Mouse (Mus musculus) small intestine, adult 2 months (tissue): ENCODE results near the gene Tnnt3. TPM values are rescaled to one million over a fixed set of nuclear protein-coding genes. Genes with fewer than 3 reads are reported as not detected.

Experiments used
- H3K27ac ChIP-seq: fragments of 200-500 bp; 2 replicates; pipeline ENCODE4 v1.5.1; 2012; ENCODE audit warnings: low read depth, low read length, control low read depth, inconsistent platforms; ENCODE audit not compliant: insufficient read depth
- H3K27me3 ChIP-seq: fragments of 200-500 bp; 2 replicates; pipeline ENCODE4 v1.6.1; 2012; ENCODE audit warnings: mild to moderate bottlenecking, moderate library complexity, low read length, inconsistent platforms; ENCODE audit not compliant: control insufficient read depth, insufficient read depth
- H3K36me3 ChIP-seq: fragments of 200-500 bp; 2 replicates; pipeline ENCODE4 v1.6.1; 2012; ENCODE audit warnings: mild to moderate bottlenecking, low read length, control low read depth, inconsistent platforms; ENCODE audit not compliant: control insufficient read depth, insufficient read depth
- H3K4me1 ChIP-seq: fragments of 200-500 bp; 2 replicates; pipeline ENCODE4 v1.6.1; 2012; ENCODE audit warnings: low read length, inconsistent platforms, mixed read lengths; ENCODE audit not compliant: control insufficient read depth, insufficient read depth, insufficient read length
- H3K4me3 ChIP-seq: fragments of 200-500 bp; 2 replicates; pipeline ENCODE4 v1.5.1; 2012; ENCODE audit warnings: low read depth, mild to moderate bottlenecking, control low read depth, inconsistent platforms, low read length, moderate library complexity
- CTCF ChIP-seq: fragments of 200-500 bp; IDR thresholded peaks from 2 replicates; pipeline ENCODE4 v1.5.1; 2012; ENCODE audit warnings: low read depth, mild to moderate bottlenecking, control low read depth, inconsistent platforms, low read length, moderate library complexity, mixed read lengths; ENCODE audit not compliant: insufficient replicate concordance, insufficient read length; ENCODE audit errors: extremely low read depth
- POLR2A ChIP-seq: fragments of 200-500 bp; IDR thresholded peaks from 2 replicates; pipeline ENCODE4 v1.6.1; 2012; ENCODE audit warnings: low read depth, mild to moderate bottlenecking, control low read depth, inconsistent platforms, low read length, moderate library complexity
- WGBS: fragments of 180-500 bp; shearing (Covaris S2); methylation state at CpG from one replicate; pipeline ENCODE4 v1.1.7; 2018; 5-methylcytosine and 5-hydroxymethylcytosine counted together
- polyA plus RNA-seq: library from polyadenylated mRNA; depleted of rRNA; stranded (reverse); fragments of >200 nt; gene quantifications from 2 replicates; pipeline ENCODE4 v1.2.3, GENCODE M21; 2012

Tnnt3 gene
- polyA plus RNA-seq, 1 experiment: not detected

DNA sequence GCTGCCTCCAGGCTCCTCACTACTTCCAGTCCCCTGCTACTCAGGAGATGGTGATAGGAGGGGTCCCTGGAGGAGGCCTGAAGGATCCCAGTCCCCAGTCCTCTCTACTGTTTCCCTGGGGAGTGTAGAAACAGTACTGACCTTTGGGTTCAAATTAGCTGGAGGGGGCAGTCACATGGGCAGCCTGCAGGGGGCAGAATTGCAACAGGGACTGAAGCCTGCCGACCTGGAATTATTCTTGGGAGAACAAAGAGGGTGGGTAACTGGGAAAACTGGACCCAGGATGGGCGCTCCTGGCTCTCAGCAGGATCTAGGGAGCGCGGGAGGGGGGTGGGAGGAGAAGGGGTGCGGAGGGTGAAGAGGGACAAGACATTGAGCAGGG lies 17.5 kb upstream of the Tnnt3 start:
- Histone ChIP-seq H3K27me3 (no peaks in the 10 kb centered on the region), H3K27ac (peak overlapping the region; percentile 39; the same call in 1 of the 2 replicates), H3K36me3 (no peaks in the 10 kb centered on the region; the same call in 1 of the 2 replicates), H3K4me3 (no peak overlapping the region), H3K4me1 (peaks cover 4% of the 10 kb centered on the region; the same call in 1 of the 2 replicates)
- peak; percentile 59; the same call in 1 of the 2 replicates for TF ChIP-seq CTCF
- no peak for TF ChIP-seq POLR2A
- 16% methylated on average over 5 of the region's 5 CpGs for WGBS

- peak overlapping the region; percentile 62 for H3K27ac ChIP-seq
- H3K4me1 ChIP-seq: peaks cover 4% of the 10 kb centered on the region; the same call in 1 of the 2 replicates
- WGBS: 11% methylated on average over 21 of the region's 22 CpGs
- no peaks in the 10 kb centered on the region; the same call in 1 of the 2 replicates for H3K36me3 ChIP-seq
- no peaks in the 10 kb centered on the region for H3K27me3 ChIP-seq
- peak overlapping the region; percentile 4; the same call in 1 of the 2 replicates for H3K4me3 ChIP-seq
- TF ChIP-seq POLR2A: no peak
- no peak for TF ChIP-seq CTCF
Observed at GRCm38 (mm10) chr7:142481568-142482255, 16.9 kb upstream of the Tnnt3 start.

GRCm38 (mm10) chr7:142482256-142482609 lies 16.4 kb upstream of the Tnnt3 start:
- Histone ChIP-seq H3K36me3 (no peaks in the 10 kb centered on the region; the same call in 1 of the 2 replicates), H3K27me3 (no peaks in the 10 kb centered on the region), H3K4me1 (peaks cover 4% of the 10 kb centered on the region; the same call in 1 of the 2 replicates), H3K27ac (peak overlapping the region; percentile 62), H3K4me3 (no peak overlapping the region)
- TF ChIP-seq CTCF: no peak
- TF ChIP-seq POLR2A: no peak
- WGBS: 43% methylated on average over 6 of the region's 6 CpGs

DNA sequence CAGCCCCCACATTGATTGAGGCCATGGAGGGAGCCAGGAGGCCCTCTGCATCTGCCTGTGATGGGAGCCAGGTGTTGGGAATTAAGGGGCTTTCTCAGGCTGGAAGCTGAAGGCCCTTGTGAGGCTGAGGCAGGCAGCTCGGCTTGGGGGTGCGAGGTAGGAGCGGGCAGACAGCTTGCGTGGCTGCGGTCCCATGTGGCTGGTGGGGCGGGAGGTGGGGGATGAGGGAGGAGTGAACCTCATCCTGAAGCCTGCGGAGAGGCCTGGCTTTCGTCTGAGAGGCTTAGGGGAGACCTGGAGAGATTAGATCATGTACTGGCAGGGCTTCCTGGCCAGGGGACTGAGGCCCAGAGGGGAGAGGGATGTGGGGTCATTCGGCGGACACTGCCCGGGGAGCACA lies 15.5 kb upstream of the Tnnt3 start:
- Histone ChIP-seq H3K4me1 (peaks cover 4% of the 10 kb centered on the region; the same call in 1 of the 2 replicates), H3K4me3 (no peak overlapping the region), H3K27me3 (0 out of 2 replicates have a peak, but pooled peaks cover 3% of the 10 kb centered on the region), H3K36me3 (no peaks in the 10 kb centered on the region; the same call in 1 of the 2 replicates), H3K27ac (0 out of 2 replicates have a peak overlapping the region, but pooled peaks have one; percentile 24)
- TF ChIP-seq CTCF (no peak), POLR2A (no peak)
- WGBS: 76% methylated on average over 11 of the region's 11 CpGs

DNA sequence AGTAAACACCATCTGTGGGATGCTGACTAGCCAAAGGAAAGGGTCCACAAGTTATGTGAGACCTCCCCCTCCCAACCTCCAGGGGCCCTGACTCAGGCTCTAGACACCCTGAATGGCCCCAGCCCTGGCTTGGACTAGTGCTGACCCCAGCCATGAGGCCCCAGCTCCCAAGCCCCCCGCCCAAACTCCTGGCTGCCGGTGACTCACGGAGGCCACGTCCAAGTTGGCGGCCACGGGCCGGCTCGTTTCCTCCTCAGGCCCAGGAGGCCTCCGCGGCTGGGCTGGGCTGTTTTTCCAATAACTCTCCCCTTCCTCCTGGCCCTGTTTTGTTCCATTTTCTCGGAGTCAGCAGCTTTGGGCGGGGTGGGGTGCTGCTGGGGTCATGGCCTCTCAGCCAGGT lies 13.9 kb upstream of the Tnnt3 start:
- Histone ChIP-seq H3K27ac (no peak overlapping the region), H3K27me3 (0 out of 2 replicates have a peak, but pooled peaks cover 3% of the 10 kb centered on the region), H3K4me1 (peaks cover 4% of the 10 kb centered on the region; the same call in 1 of the 2 replicates), H3K4me3 (no peak overlapping the region), H3K36me3 (peaks cover 5% of the 10 kb centered on the region; the same call in 1 of the 2 replicates)
- TF ChIP-seq CTCF (no peak), POLR2A (no peak)
- WGBS: 38% methylated on average over 12 of the region's 12 CpGs

DNA sequence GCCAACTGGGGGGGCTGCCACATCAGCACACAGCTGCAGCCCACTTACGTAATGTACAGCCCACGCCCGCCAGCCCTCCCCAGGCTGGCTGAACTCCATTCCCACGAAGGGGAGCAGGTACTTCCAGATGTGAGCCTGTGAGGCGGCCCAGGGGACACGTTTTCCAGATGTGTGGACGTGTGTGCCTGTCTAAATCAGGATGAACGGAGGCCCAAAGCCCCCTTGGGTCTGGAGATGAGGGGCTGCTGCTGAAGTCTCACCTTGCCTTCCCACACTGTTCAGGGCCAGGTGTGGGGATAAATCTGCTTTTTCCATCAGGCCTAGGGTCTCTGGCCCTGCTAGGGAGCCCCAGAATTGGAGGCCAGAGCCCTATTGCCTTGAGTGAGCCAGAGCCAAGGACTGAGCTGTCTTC lies 11.9 kb upstream of the Tnnt3 start:
- no peak overlapping the region for H3K27ac ChIP-seq
- WGBS: 74% methylated on average over 8 of the region's 8 CpGs
- peaks cover 7% of the 10 kb centered on the region for H3K36me3 ChIP-seq
- H3K27me3 ChIP-seq: 0 out of 2 replicates have a peak, but pooled peaks cover 3% of the 10 kb centered on the region
- TF ChIP-seq POLR2A (no peak), CTCF (no peak)
- H3K4me3 ChIP-seq: no peak overlapping the region
- H3K4me1 ChIP-seq: peaks cover 4% of the 10 kb centered on the region; the same call in 1 of the 2 replicates

GRCm38 (mm10) chr7:142487341-142487859 lies 11.2 kb upstream of the Tnnt3 start:
- no peak for TF ChIP-seq POLR2A
- 0 out of 2 replicates have a peak, but pooled peaks have one; percentile 30 for TF ChIP-seq CTCF
- H3K27ac ChIP-seq: no peak overlapping the region
- H3K27me3 ChIP-seq: 0 out of 2 replicates have a peak, but pooled peaks cover 3% of the 10 kb centered on the region
- H3K4me1 ChIP-seq: peaks cover under 1% of the 10 kb centered on the region; the same call in 1 of the 2 replicates
- 27% methylated on average over 9 of the region's 9 CpGs for WGBS
- peaks cover 7% of the 10 kb centered on the region for H3K36me3 ChIP-seq
- H3K4me3 ChIP-seq: no peak overlapping the region
